Mouse (Mus musculus): ENCODE results near the gene Tgm2.
A peak's percentile ranks its signal among the peaks of the same experiment; 100 is the strongest.

Gene Tgm2

DNA sequence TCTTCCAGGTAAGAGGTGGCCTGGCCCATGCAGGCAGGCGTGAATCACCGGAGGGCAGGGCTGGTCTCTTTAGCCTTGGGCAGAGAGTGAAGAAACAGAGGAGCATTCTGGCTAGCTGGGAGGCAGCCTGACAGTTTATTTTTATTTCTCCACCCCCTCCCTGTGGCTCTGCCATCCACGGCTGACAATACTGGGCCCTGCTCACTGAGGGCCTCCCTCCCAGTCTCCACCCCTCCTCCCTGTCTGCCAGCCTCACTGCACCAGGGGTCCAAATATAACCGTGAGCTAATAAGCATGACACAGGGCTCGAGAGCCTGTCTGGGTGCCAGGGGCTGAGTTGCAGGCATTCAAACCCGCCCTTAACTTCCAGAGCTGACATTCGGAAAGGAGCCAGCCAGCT lies 6.6 kb downstream of the Tgm2 start:
- DNase-seq = no peak

DNA sequence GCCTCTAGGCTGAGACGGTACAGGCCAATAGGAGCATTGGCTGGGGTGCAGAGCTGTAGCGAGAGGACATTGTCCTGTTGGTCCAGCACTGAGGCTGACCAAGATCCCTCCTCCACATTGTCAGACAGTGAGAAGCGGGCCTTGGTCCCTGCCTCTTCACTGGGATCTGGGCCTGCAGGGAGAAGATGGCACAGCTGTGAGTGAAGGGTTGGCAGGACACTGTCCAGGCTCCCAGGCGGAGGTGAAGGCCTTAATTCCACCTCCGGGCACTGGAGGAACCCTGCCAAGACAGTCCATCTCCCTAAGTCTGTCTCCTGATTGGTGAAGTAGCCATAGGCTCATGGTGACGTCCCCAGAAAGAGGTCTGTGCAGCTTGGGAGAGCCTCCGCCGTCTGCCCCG lies 7.5 kb downstream of the Tgm2 start:
- no peak for DNase-seq

DNA sequence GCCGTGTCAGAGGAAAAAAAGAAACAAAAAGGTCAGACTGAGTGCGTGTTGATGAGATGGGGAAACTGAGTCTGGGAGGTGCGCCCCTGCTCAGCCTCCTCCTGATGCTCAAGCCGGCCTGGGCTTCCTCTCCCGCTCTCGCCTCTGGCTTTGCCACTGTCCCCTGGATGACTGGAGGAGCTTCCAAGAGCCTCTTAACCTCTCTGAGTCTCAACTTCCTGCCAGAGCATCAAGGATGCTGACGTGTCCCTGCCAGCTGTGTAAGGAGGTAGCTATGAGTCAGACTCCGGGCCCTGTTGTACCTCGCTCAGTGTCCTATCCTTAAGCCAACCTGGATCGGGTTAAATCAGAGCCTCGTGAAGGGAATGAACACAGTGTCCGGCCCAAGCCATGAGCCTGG lies 8.5 kb downstream of the Tgm2 start:
- no peak for DNase-seq

DNA sequence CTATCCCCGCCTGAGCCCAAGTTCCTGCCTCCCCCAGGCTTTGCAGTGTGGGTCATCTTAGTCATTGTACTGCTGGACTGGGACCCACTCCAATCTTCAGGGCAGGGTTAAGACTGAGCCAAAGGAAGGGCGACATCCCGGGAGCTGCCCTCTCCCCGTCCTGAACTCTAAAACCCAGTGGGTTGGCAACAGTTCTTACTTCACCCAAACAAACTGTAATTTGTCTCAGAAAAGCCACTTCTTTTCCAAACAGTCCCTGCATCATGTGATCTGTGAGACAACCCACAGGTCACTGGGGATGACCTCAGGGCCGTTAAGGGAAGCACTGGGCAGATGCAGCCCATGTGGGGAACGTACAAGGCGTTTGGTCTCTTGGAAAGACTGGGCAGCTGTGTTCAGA lies 10.0 kb downstream of the Tgm2 start:
- no peak for DNase-seq

DNA sequence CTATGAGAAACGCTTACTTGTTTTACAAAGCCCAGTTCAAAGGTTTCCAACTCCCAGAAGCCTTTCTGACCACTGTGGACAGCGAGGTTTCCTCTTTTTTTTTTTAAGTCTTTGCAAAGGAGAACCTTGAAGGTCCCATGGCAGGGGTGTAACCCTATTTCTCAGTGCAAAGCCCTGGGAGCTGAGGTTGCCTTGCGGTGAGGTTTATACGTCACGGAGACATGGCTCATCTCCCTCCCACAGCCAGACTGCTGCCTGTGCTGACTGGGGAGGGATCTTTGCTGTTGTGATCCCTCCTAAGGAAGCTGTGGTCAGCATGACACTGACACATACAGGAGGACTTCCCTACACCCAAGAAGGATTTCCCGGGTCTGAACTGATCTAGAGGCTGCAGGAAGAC lies 13.2 kb downstream of the Tgm2 start:
- no peak for DNase-seq

DNA sequence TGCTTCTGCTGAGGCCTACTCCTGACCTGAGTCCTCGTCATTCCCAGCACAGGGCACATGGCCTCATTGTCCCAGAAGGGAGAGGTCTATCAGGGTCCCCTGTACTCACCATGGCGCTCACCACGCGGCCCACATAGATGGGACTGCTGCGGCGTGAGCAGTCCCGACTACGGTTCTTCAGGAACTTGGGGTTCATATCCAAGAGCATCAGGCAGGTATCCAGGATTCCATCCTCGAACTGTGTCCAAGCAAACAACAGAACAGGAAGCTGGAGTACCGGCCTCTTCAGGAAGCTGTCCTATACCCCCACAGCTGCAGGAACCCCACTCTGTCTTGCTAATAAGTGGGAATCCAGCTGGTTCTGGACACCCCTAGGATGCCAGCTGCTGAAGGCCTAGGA lies 13.9 kb downstream of the Tgm2 start:
- no peak for DNase-seq

DNA sequence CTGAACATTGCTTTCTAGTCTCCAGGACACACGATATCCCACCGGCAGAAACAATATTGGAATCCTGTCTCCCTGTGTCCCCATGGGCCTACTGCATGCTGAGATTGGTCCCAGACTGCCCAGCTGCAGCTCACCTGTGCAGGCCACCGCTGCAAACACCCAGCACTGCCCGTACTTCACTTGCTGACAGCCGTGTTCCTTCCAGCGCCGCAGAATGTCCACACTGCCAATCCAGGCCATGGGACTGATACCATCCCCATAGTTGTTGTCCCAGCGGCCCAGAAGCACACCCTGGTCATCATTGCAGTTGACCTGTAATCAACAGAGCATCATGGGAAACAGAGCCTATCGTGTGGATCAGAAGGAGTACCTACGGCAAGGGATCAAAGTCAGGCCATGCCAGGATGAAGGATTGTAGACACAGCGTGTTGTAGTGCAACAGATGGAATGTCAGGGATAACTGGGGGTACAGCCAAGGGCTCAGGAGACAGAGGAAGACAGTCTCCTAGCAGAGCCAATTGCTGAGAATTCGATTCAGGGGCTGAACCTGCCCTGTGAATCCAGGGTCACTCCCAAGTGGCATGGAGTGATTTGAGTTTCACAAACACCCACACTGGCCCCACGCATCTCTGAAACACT lies 14.9 kb downstream of the Tgm2 start:
- peak; percentile 47 for DNase-seq

DNA sequence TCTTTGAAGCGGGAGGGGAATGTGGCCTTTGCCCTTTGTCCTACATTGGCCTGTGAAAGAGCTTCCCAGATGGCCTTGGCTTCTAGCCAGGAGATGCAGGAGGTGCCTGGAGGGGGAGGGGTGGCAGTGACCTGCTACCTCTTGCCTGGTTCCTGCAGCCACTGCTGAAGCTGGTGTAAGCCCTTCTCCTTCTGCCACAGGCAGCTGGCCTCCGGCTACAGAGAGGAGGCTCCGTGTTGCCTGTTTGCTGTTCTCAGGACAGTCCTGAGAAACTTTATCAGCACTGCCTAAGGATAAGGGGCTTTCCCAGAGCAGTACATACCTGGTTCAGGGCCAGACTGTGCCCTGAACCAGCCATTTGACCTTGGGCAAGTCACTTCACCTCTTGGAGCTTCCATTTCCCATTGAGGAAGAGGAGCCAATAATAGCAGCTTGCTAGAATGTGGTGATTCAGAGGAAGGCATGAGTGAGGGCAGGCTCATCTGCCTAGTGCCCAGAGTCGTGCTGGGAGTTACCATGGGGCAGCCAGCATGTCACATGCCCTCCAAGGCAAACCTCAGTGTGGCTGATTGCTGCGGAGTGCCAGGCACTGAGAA lies 15.7 kb downstream of the Tgm2 start:
- peak; percentile 65 for DNase-seq

DNA sequence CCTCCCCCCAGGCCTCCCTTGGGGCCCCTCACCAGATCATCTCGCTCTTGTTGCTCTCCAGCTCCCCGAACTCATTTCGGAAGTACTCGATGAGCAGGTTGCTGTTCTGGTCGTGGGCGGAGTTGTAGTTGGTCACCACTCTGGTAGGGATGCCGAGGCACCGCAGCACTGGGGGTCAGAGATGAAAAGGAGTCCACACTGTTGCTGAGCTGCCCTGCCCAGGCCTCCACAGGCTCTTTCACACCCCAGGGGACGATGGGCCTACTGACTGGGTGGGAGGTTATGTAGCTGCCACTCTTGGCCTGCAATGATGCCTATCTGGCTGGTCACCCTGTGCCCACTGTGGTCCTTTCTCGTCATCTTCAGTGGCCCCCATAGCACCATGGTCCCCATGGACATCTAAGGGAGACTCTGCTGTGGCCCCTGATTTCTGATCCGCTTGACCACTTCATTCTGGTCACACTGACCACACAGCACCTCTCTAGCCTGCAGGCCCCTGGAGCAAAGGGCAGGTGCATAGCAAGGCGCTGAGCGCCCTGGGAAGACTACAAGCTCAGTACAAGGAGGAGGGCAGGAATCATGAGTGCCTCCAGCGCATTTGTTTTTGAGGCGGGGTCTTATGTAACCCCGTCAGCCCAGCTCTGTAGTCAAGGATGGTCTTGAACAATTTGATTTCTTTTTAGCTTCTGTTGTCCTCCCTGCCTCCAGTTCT lies 16.8 kb downstream of the Tgm2 start:
- no peak for DNase-seq

DNA sequence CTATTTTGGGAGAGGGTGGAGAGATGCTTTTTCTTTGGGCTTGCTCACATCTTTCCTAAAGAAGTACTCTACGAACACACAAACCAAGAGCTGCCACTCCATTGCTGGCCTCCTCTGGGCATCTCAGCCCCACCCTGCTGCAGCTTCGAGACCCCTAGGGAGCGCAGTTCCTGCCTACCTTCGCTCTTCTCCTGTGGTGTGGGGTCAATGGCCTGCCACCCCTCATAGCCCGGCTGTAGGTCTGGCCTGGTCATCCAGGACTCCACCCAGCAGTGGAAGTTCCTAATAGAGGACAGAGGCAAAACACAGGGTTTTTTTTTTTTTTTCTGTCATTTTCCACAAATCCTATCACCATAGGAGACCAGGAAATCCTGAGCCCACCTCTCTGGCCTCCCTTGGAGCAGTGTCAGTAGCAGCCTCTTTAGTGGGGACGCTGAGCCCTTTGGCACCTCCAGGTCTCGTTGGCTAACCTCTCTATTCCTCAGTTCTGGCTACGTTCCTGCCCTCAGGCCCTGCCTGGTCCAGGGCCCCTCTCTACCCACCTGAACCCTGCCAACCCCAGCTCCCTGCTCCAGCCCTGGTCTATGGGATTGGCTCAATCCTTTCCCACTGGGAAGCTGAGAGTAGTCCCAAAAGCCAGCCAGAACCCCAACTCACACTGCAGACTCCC lies 17.6 kb downstream of the Tgm2 start:
- DNase-seq = no peak

DNA sequence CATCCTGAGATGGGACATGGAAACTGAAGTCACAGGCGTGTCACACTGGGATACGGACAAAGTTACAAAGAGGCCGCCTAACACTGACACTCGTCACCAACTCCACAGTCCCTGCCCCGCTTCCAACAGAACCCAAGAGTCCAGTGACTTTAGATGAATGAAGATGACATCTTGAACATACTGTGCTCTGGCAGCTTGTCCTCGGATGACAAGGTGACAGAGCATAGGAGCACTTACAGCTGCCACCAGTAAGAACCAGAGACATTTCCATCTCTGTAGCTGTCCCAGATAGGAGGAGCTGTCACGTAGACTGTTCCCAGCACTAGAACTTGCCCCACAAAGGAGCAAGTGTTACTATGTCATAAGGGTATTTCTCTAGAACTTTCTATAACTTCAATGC lies 18.4 kb downstream of the Tgm2 start:
- no peak for DNase-seq

DNA sequence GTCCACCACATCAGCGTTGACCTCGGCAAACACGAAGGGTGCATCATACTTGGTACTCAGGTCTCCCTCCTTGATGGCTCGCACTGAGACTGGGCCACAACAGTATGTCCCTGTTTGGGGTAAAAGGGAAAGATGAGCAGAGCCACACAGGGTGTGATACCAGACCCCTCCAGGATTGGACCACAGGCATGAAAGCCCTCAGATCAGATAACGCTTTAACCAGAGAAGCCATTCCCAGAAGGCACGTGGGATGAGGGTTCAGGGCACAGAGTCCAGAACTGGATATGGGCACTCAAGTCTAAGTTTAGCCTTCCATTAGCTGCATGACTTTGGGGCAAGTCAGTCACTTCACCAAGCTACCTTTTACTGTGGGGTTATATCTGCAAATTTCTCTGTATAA lies 19.0 kb downstream of the Tgm2 start:
- no peak for DNase-seq

DNA sequence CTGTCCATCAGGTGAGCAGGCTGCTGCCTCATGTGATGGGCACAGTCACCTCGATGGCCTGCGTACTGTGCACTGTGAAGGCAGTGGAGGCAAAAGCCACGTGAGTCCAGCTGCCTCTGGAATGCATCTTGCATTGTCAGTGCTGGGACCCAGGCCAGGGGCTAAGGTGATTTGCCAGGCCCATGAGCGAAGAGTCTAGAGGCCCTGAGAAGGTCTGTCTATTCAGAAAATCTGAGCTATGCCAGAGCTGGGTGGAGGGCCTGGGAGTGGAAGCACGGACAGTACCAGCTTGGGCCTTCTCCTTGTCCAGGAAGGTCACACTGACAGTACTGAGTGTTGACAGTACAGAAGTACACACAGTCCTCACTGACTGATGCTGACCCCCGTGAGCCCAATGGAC lies 23.4 kb downstream of the Tgm2 start:
- DNase-seq = no peak

DNA sequence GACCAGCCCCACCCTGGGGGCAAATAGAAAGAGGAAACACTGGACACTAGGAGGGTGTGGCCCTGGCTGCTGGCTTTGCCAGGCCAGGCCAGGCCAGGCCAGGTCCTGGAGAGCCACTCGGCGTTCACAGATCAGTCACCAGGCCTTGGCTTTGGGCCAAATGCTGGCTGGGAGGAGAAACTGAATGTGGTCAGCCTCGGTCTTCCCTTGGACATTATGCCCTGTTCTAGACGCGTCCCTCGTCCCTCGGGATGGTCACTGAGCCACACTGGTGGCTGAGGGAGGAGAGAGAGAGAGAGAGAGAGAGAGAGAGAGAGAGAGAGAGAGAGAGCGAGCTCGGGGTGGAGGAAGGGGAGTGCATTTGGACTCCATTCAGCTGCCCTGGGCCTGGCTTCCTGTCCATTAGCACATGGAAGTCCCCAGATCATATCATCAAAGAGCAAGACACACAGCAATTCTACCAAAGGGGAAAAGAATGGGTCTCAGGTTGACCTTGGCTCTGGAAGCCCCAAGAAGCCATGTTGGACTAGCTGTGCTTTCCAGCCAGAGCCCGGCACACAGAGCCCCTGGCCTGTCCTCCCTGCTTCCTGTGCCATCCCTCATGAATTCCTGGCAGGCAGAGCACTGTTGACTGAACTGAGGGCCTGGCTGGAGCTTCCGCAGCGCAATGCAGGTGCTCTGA lies 24.4 kb downstream of the Tgm2 start:
- peak; percentile 61 for DNase-seq

DNA sequence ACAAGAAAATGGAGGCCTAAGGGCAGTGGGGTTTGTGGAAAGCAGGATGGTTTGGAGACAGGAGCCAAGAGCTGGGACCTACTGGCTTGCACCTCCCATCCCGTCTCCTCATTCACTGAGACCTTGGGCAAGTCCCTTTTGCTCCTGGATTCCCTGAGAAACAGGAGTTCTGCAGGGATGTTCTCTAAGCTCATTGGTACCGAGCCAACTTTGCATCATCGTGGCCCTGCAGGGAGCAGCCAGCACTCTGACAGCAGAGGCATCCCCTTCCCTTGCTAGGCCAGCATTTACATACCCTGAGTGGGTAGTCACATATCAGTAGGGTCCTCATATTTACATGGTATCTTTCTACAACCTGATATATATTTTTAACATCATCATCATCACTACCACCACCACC lies 25.4 kb downstream of the Tgm2 start:
- DNase-seq = no peak

DNA sequence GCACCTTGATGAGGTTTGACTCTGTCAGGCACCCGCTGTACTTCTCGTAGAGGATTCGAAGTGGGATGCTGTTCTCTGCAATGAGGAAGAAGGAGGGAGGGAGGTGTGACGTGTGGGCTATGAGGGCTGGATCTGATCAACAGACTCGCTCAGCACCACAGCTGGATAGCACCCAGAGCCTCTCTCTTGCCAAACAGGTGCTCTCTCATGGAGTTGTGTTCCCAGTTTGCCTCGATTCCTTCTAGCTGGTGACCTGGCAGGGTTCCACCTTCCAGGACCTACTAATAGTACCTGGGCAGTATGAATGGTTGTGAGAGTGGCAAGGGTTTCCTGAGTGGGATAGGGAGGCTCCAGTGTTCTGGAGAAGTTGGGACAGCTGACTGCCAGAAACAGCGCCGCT lies 26.0 kb downstream of the Tgm2 start:
- no peak for DNase-seq

DNA sequence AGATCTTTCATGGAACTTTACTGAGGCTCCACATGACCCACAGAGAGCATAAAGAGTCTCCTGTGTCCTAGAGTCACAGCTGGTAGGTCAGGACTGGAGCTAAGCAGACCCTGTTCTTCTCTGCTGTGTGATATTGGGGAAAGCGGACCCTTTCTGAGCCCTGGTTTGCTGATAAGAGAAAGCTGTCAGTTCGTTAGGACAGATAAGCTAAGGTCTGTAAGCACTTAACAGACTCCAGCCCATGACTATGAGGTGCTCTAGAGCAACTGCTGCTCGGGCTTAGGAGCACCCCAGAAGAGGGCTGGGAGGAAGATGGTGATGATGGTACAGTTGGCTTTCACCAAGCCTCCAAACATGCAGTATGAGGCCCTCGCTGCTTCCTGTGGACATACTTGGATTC lies 27.1 kb downstream of the Tgm2 start:
- no peak for DNase-seq

DNA sequence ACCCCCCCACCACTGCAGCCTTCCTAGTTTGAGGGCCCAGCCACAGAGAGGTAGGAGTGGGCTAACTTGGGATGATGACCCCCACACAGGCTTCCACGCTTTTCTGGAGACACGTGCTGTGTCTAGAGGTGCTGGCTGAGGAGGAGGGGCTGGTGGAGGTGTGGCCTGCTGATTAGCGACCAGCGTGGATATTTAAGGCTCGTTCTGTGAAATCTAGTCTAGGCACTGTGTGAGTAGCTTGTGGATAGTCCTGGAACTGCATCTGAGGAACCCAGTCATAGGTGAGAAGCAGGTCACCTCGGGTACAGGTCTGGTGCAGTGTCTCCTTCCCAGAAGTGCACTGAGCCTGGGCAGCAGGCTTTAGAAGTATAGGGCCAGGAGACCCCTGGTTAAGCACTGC lies 29.6 kb downstream of the Tgm2 start:
- no peak for DNase-seq

DNA sequence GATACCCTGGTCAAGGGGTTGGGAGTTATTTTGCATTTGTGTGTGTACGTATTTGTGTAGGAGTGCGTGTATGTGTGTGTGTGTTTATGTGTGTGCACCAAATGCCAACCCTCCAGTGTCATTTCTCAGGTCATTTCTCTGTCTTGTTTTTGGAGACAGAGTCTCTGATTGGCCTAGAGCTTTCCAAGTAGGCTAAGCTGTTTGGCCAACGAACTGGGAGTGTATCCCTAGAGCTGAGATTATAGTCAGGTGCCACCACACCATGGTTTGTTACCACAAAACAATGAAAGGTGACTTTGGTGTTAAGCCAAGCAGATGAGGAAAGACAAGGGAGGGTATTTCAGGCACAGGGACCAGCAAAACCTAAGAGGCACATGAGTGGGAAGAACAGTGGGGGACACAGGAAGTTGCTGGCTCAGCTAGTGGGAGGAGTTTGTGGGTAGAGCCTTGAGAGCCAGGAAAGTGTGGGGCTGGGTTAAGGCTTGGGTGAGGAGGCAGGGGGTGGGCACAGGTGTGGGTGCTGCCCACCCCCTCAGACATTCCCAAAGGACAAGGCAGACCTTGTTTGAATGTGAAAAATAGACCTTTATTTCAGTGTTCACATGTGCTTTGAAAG lies 30.3 kb downstream of the Tgm2 start:
- DNase-seq = no peak

DNA sequence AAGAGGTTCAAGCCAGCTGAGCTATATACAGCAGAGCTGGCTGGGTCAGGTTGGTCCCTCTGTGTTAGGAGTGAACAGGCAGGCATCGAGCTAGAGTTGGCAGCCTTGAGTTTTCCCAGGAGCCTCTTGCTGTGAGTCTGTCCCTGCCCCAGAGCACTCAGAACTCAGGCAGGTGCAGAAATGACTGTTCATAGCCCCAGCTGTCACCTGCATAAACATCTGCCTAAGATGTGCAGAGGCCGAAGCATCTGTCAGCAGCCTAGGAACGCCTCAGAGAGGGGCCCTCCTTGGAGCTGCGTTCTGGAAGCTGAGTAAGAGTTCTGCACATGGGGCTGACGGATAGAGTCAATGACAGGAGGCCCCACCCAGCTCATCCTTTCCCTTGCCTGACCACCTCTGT lies 31.3 kb downstream of the Tgm2 start:
- DNase-seq = no peak

DNA sequence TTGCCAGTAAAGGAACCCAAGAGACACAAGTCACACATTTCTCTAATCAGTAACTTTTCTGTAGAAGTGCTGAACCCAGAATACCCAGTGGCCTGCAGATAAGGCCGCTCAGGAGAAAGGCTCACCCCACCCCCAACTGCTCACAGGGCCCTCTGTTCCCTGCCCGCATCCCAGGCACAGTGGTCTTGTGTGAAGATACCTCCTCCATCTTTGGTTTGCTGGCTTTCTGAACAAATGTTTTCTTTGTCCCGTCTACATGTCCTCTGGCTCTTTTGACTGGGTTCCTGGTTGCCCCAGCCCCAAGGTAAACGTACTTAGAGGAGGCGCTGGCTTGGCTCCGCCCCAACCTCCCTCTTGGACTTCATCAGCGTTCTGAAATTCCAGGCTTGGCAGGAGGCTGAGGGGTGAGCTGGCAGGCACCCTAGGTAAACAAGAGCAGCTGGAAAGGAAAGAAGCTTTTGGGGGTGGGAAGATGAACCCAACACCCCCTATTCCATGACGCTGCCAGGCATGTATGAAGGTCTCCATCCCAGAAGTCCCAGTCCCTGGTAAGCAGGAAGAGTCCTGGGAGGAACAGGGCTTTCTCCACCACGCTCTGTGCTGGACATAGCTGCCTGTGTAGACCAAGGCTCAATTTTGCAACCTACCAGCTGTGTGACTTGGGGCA lies 32.5 kb downstream of the Tgm2 start:
- no peak for DNase-seq

DNA sequence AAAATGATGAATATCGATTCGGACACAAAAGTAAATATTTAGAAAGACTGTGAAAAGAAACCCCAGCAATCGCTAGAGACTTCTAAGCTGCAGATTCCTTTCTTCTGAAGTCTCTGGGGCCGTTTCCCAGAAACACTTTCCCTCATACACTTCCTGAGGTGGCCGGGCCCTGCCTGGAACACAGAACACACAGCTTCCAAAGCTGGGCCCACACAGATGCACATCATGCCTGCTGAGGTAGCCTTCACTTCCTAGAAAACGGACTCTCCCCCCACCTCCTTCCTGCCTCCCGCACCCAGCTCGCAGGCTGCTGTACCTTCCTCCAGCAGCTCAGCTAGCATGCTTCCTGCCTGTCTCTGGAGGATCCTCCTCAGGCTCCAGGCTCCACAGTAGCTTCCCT lies 36.7 kb downstream of the Tgm2 start:
- DNase-seq = no peak

All from cerebellum, adult 9-11 months (tissue).